ENCODE assay signal across 14 mouse cellular contexts in genomic region chr9:14657926-14658325, GRCm38 (mm10). TPM values are rescaled to one million over a fixed set of nuclear protein-coding genes. Genes with fewer than 3 reads are reported as not detected.
"Had no signal": no experiment of that assay in that cellular context is flagged by ENCODE, and none has a peak within 500 bp of the region (broad histone marks: within the 10 kb centered on the region; RNA-seq: fewer than 3 reads in every experiment).

No protein-coding gene starts in this region.

- H3K4me2 ChIP-seq: limb, embryonic 13.5 days; midbrain, embryonic 12.5 days; neural tube, embryonic 12.5 days had no signal

- DNase-seq: kidney, adult 8-10 months; kidney, postnatal 4 days; left cerebral cortex, postnatal 4 days; lung, adult 18-20 months; retina, postnatal 1 day; thymus, adult 2 months; thymus, postnatal 36 days had no signal

- H3K4me3 ChIP-seq: layer of hippocampus, adult 2 months; limb, embryonic 13.5 days; midbrain, embryonic 12.5 days; neural tube, embryonic 12.5 days had no signal

- H3K27me3 ChIP-seq: limb, embryonic 13.5 days; midbrain, embryonic 12.5 days; neural tube, embryonic 12.5 days had no signal

- H3K4me1 ChIP-seq: limb, embryonic 13.5 days; midbrain, embryonic 12.5 days; neural tube, embryonic 12.5 days had no signal

- H3K27ac ChIP-seq: kidney, postnatal 0 days; layer of hippocampus, adult 2 months; limb, embryonic 13.5 days; liver, embryonic 14.5 days; midbrain, embryonic 12.5 days; neural tube, embryonic 12.5 days had no signal

- H3K9me3 ChIP-seq: limb, embryonic 13.5 days; midbrain, embryonic 12.5 days; neural tube, embryonic 12.5 days had no signal

- H3K9ac ChIP-seq: limb, embryonic 13.5 days; liver, embryonic 14.5 days; midbrain, embryonic 12.5 days; neural tube, embryonic 12.5 days had no signal

- H3K36me3 ChIP-seq: limb, embryonic 13.5 days; midbrain, embryonic 12.5 days; neural tube, embryonic 12.5 days had no signal

RNA-seq across cellular contexts. Expression of gene Amotl1, which starts 13.1 kb away (rescaled TPM):
- total RNA-seq: megakaryocyte-erythroid progenitor cell, adult 5-6 weeks had no signal
